Mouse (Mus musculus) heart, postnatal 25 days (tissue): ENCODE data around the gene Hist1h2bc. TPM values are rescaled to one million over a fixed set of nuclear protein-coding genes. Genes with fewer than 3 reads are reported as not detected.
A peak's percentile ranks its signal among the peaks of the same experiment; 100 is the strongest.
"Not testable (repeated sequence)": the region's sequence is repeated elsewhere in the genome, so short reads cannot be mapped to it uniquely, and the experiment has no call there.

ENCODE experiments used
- DNase-seq: peaks from one replicate; pipeline ENCODE4 v3.0.0; 2022; ENCODE audit warnings: low spot score
- intact Hi-C: fragments of 180-260 bp; cut with DNase I; formaldehyde crosslinking; loops from one replicate; pipeline ENCODE4 v1.15.1; 2025
- total RNA-seq, 2 experiments: library from RNA; stranded (reverse); gene quantifications; 2 replicates each; pipeline ENCODE4 v1.2.3; 2021

The Hist1h2bc gene
- total RNA-seq, result 10 to 100 TPM; 73.7 to 74.9 TPM

GRCm38 (mm10) chr13:23683755-23684281 lies at the start of gene Hist1h2bc, which contains the start of gene Hist1h2ac:
Gene Hist1h2bc, plus strand, starts transcription at chr13:23684199.
Gene Hist1h2ac, minus strand, starts transcription at chr13:23683948.
- peak; percentile 74 for DNase-seq
- intact Hi-C loops, result loop anchor here (2.0 to 10.0 kb wide), 6 partner anchors 51 to 1969 kb away; partner anchors contain the start of genes Hist1h1c, Hist1h1e, Hist1h2ah and Hist1h2ai

GRCm38 (mm10) chr13:23659636-23660366 lies 24.2 kb upstream of the Hist1h2bc start:
- intact Hi-C loops, result no loop called here
- no peak for DNase-seq

GRCm38 (mm10) chr13:23662536-23662935 lies 21.5 kb upstream of the Hist1h2bc start:
- intact Hi-C loops, result no loop called here
- DNase-seq, result no peak

- intact Hi-C loops, result loop anchor here (2.0 to 10.0 kb wide), 6 partner anchors 53 to 1967 kb away; partner anchors contain the start of genes Hist1h1c, Hist1h1e, Hist1h2ah and Hist1h2ai
- no peak for DNase-seq
Measured at GRCm38 (mm10) chr13:23681990-23682582, 1.9 kb upstream of the Hist1h2bc start.

- DNase-seq, result no peak
- intact Hi-C loops, result loop anchor here (2.0 to 10.0 kb wide), 6 partner anchors 52 to 1968 kb away; partner anchors contain the start of genes Hist1h1c, Hist1h1e, Hist1h2ah and Hist1h2ai
Measured at GRCm38 (mm10) chr13:23682623-23682946, 1.4 kb upstream of the Hist1h2bc start.

GRCm38 (mm10) chr13:23682947-23683754 lies 848 bp upstream of the Hist1h2bc start:
- intact Hi-C loops, result loop anchor here (2.0 to 10.0 kb wide), 6 partner anchors 52 to 1968 kb away; partner anchors contain the start of genes Hist1h1c, Hist1h1e, Hist1h2ah and Hist1h2ai
- DNase-seq, result not testable (repeated sequence)

- peak; percentile 2 for DNase-seq
- intact Hi-C loops, result loop anchor here (5.0 to 10.0 kb wide), 5 partner anchors 50 to 1970 kb away; partner anchors contain the start of genes Hist1h1c, Hist1h2ah, Hist1h2ai and Hist1h2ak
Measured at GRCm38 (mm10) chr13:23684295-23684945, 421 bp downstream of the Hist1h2bc start.

GRCm38 (mm10) chr13:23685121-23685861 lies 1.3 kb downstream of the Hist1h2bc start:
- no peak for DNase-seq
- intact Hi-C loops, result loop anchor here (5.0 to 10.0 kb wide), 5 partner anchors 50 to 1970 kb away; partner anchors contain the start of genes Hist1h1c, Hist1h2ai, Hist1h2ak and Hist1h2bl

GRCm38 (mm10) chr13:23685966-23686365 lies 2.0 kb downstream of the Hist1h2bc start:
- intact Hi-C loops, result loop anchor here (1.0 to 10.0 kb wide), 6 partner anchors 10 to 1971 kb away; partner anchors contain the start of genes Hist1h1c, Hist1h2ai, Hist1h2ak and Hist1h2bl
- DNase-seq, result no peak

GRCm38 (mm10) chr13:23687181-23687580 lies 3.2 kb downstream of the Hist1h2bc start:
- intact Hi-C loops, result loop anchor here (5.0 to 10.0 kb wide), 5 partner anchors 48 to 1972 kb away; partner anchors contain the start of genes Hist1h1c, Hist1h2ai, Hist1h2ak and Hist1h2bl
- DNase-seq, result no peak

- DNase-seq, result no peak
- intact Hi-C loops, result loop anchor here (5.0 to 10.0 kb wide), 5 partner anchors 47 to 1973 kb away; partner anchors contain the start of genes Hist1h1c, Hist1h2ai, Hist1h2ak and Hist1h2bl
Measured at GRCm38 (mm10) chr13:23687907-23688306, 3.9 kb downstream of the Hist1h2bc start.

- intact Hi-C loops, result loop anchor here (5.0 to 10.0 kb wide), 5 partner anchors 46 to 1974 kb away; partner anchors contain the start of genes Hist1h1c, Hist1h2ai, Hist1h2ak and Hist1h2bl
- no peak for DNase-seq
Measured at GRCm38 (mm10) chr13:23688956-23689355, 5.0 kb downstream of the Hist1h2bc start.

- DNase-seq, result no peak
- intact Hi-C loops, result loop anchor here (5.0 to 10.0 kb wide), 5 partner anchors 45 to 1975 kb away; partner anchors contain the start of genes Hist1h1c, Hist1h2ai, Hist1h2ak and Hist1h2bl
Measured at GRCm38 (mm10) chr13:23689459-23689858, 5.5 kb downstream of the Hist1h2bc start.

GRCm38 (mm10) chr13:23693856-23694440 lies 9.9 kb downstream of the Hist1h2bc start:
- no peak for DNase-seq
- intact Hi-C loops, result no loop called here

- intact Hi-C loops, result loop anchor here (5.0 kb wide), 1 partner anchor 1653 kb away; the partner anchor contains the start of genes Hist1h2ag, Hist1h2bj and Hist1h4i
Measured at GRCm38 (mm10) chr13:23694956-23695355, 11.0 kb downstream of the Hist1h2bc start.

GRCm38 (mm10) chr13:23695514-23695913 lies 11.5 kb downstream of the Hist1h2bc start, which contains the start of gene Hist1h1t:
Gene Hist1h1t, plus strand, starts transcription at chr13:23695814.
- DNase-seq, result no peak
- intact Hi-C loops, result loop anchor here (5.0 kb wide), 1 partner anchor 1653 kb away; the partner anchor contains the start of genes Hist1h2ag, Hist1h2bj and Hist1h4i

More at GRCm38 (mm10) chr13:23694956-23695355, 11.0 kb downstream of the Hist1h2bc start:
- DNase-seq, result no peak

- DNase-seq, result no peak
- intact Hi-C loops, result loop anchor here (1.0 to 5.0 kb wide), 2 partner anchors 10 to 1654 kb away; partner anchors contain the start of genes Hist1h2ag, Hist1h2bj and Hist1h4i
Measured at GRCm38 (mm10) chr13:23696061-23696474, 12.1 kb downstream of the Hist1h2bc start.
